Mouse (Mus musculus) cerebellum, adult 2 months (tissue): ENCODE measurements at regions not wholly inside any gene's neighbourhood (a gene's known extent, or its start where the extent isn't known, plus 50 kb on each side); places are given as distances from the start of the nearest gene placed in this dataset.

Experiments used
- CTCF ChIP-seq: fragments of 200-500 bp; IDR thresholded peaks from 2 replicates; pipeline ENCODE4 v1.5.1; 2011; ENCODE audit warnings: low read depth, mild to moderate bottlenecking, control low read depth, low read length, moderate library complexity, borderline replicate concordance; ENCODE audit not compliant: insufficient read depth
- POLR2A ChIP-seq: fragments of 200-500 bp; IDR thresholded peaks from 2 replicates; pipeline ENCODE4 v1.6.1; 2011; ENCODE audit warnings: low read length, control low read depth, borderline replicate concordance; ENCODE audit not compliant: insufficient read depth

- TF ChIP-seq CTCF (no peak), POLR2A (no peak)
Measured at GRCm38 (mm10) chr19:59522176-59522575, 64.0 kb downstream of the Emx2 start.
